Mouse (Mus musculus): Measurements from ENCODE around the gene Ttc13. TPM values are rescaled to one million over a fixed set of nuclear protein-coding genes. Genes with fewer than 3 reads are reported as not detected.
A peak's percentile ranks its signal among the peaks of the same experiment; 100 is the strongest.

Ttc13 gene
- total and polyA plus RNA-seq, 2 experiments: 11.8 to 24.8 TPM

- no peak for DNase-seq (ENCODE audit: extremely low read depth, low read depth, low spot score)
- Histone ChIP-seq H3K27me3 (ENCODE audit: control insufficient read depth, insufficient read depth, low read length) (no peaks in the 10 kb centered on the region), H3K4me1 (ENCODE audit: control insufficient read depth, insufficient read depth, low read length) (peaks cover 17% of the 10 kb centered on the region), H3K79me2 (ENCODE audit: control insufficient read depth, insufficient read depth, low read length) (peaks cover 25% of the 10 kb centered on the region; the same call in 1 of the 2 replicates), H3K4me3 (ENCODE audit: insufficient read depth, low read depth, low read length) (no peak overlapping the region), H3K36me3 (ENCODE audit: control insufficient read depth, insufficient read depth, low read length) (no peaks in the 10 kb centered on the region), H3K9ac (ENCODE audit: low read depth, low read length) (no peak overlapping the region), H3K27ac (replicated peaks; ENCODE audit: insufficient read depth, low read depth, low read length) (no peak overlapping the region)
- 85% methylated on average over 7 of the region's 7 CpGs for WGBS
- TF ChIP-seq CTCF (IDR thresholded peaks at IDR 0.05; ENCODE audit: low read depth, low read length) (no peak), POLR2A (IDR thresholded peaks at IDR 0.05; ENCODE audit: extremely low read depth, insufficient read depth, low read length) (no peak)
Observed at GRCm38 (mm10) chr8:124720133-124720532, 1.6 kb downstream of the Ttc13 start.

DNA sequence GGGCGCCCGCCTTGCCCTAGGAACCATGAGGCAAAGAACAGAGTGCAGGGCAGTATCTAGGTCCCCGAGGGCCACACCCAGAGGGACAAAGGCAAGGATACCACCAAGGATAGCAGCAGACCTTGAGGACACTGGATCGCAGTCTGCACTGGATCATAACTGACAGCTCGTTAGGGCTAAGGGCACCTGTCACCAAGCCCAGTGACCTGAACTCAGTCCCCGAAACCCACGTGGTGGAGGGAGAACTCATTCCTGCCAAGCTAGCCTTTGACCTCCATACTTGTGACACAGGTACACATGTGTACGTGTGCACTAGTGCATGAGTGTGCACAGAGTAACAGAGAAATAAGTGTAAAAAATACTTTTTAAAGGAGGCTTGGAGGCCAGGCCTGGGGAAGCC, 6.0 kb downstream of the Ttc13 start:
- TF ChIP-seq CTCF (IDR thresholded peaks at IDR 0.05; ENCODE audit: low read depth, low read length): no peak
- TF ChIP-seq POLR2A (IDR thresholded peaks at IDR 0.05; ENCODE audit: extremely low read depth, insufficient read depth, low read length): no peak
- peak; percentile 81 for DNase-seq (ENCODE audit: extremely low read depth, low read depth, low spot score)
- 50% methylated on average over 8 of the region's 8 CpGs for WGBS

GRCm38 (mm10) chr8:124713207-124713606, 8.6 kb downstream of the Ttc13 start:
- H3K4me3 ChIP-seq (ENCODE audit: insufficient read depth, low read depth, low read length): no peak overlapping the region
- no peak overlapping the region for H3K9ac ChIP-seq (ENCODE audit: low read depth, low read length)
- no peaks in the 10 kb centered on the region for H3K27me3 ChIP-seq (ENCODE audit: control insufficient read depth, insufficient read depth, low read length)
- H3K4me1 ChIP-seq (ENCODE audit: control insufficient read depth, insufficient read depth, low read length): peaks cover 4% of the 10 kb centered on the region; the same call in 1 of the 2 replicates
- no peaks in the 10 kb centered on the region for H3K79me2 ChIP-seq (ENCODE audit: control insufficient read depth, insufficient read depth, low read length)
- TF ChIP-seq CTCF (IDR thresholded peaks at IDR 0.05; ENCODE audit: low read depth, low read length): no peak
- TF ChIP-seq POLR2A (IDR thresholded peaks at IDR 0.05; ENCODE audit: extremely low read depth, insufficient read depth, low read length): no peak
- no peak for DNase-seq (ENCODE audit: extremely low read depth, low read depth, low spot score)
- H3K36me3 ChIP-seq (ENCODE audit: control insufficient read depth, insufficient read depth, low read length): peaks cover 6% of the 10 kb centered on the region; the same call in 1 of the 2 replicates
- whole genome bisulfite sequencing: 94% methylated on average over 6 of the region's 6 CpGs
- H3K27ac ChIP-seq (replicated peaks; ENCODE audit: insufficient read depth, low read depth, low read length): no peak overlapping the region

More for the DNA sequence above, 6.0 kb downstream of the Ttc13 start:
- Histone ChIP-seq H3K4me1 (ENCODE audit: control insufficient read depth, insufficient read depth, low read length) (peaks cover 7% of the 10 kb centered on the region; the same call in 1 of the 2 replicates), H3K79me2 (ENCODE audit: control insufficient read depth, insufficient read depth, low read length) (peaks cover 8% of the 10 kb centered on the region; the same call in 1 of the 2 replicates), H3K9ac (ENCODE audit: low read depth, low read length) (no peak overlapping the region), H3K27ac (replicated peaks; ENCODE audit: insufficient read depth, low read depth, low read length) (no peak overlapping the region), H3K27me3 (ENCODE audit: control insufficient read depth, insufficient read depth, low read length) (no peaks in the 10 kb centered on the region), H3K36me3 (ENCODE audit: control insufficient read depth, insufficient read depth, low read length) (peaks cover 4% of the 10 kb centered on the region; the same call in 1 of the 2 replicates), H3K4me3 (ENCODE audit: insufficient read depth, low read depth, low read length) (no peak overlapping the region)

- no peaks in the 10 kb centered on the region for H3K27me3 ChIP-seq (ENCODE audit: control insufficient read depth, insufficient read depth, low read length)
- H3K4me3 ChIP-seq (ENCODE audit: insufficient read depth, low read depth, low read length): no peak overlapping the region
- DNase-seq (ENCODE audit: extremely low read depth, low read depth, low spot score): no peak
- TF ChIP-seq CTCF (IDR thresholded peaks at IDR 0.05; ENCODE audit: low read depth, low read length): no peak
- TF ChIP-seq POLR2A (IDR thresholded peaks at IDR 0.05; ENCODE audit: extremely low read depth, insufficient read depth, low read length): no peak
- no peaks in the 10 kb centered on the region for H3K79me2 ChIP-seq (ENCODE audit: control insufficient read depth, insufficient read depth, low read length)
- H3K9ac ChIP-seq (ENCODE audit: low read depth, low read length): no peak overlapping the region
- 99% methylated on average over 8 of the region's 8 CpGs for WGBS
- no peaks in the 10 kb centered on the region for H3K4me1 ChIP-seq (ENCODE audit: control insufficient read depth, insufficient read depth, low read length)
- H3K36me3 ChIP-seq (ENCODE audit: control insufficient read depth, insufficient read depth, low read length): peaks cover 7% of the 10 kb centered on the region; the same call in 1 of the 2 replicates
- no peak overlapping the region for H3K27ac ChIP-seq (replicated peaks; ENCODE audit: insufficient read depth, low read depth, low read length)
Observed at GRCm38 (mm10) chr8:124705823-124706222, 16.0 kb downstream of the Ttc13 start.

DNA sequence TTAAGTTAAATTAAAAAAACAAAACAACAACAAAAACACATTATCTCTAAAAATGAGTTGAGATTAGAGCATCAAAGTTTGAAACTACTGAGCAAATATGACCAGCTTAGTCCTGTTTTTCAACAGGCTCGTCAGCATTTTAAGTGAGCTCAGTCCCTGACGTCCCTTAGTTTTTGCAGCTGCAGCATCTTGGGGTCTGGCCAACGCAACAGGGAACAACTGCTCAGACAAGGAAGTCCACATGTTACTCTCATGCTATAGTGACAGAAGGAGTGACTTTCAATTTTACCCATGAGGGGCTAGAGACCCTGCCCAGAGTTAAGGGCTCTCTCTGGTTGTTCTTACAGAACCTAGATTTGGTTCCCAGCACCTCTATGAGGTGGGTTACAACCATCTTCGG, 17.4 kb downstream of the Ttc13 start:
- TF ChIP-seq POLR2A (IDR thresholded peaks at IDR 0.05; ENCODE audit: extremely low read depth, insufficient read depth, low read length) (no peak), CTCF (IDR thresholded peaks at IDR 0.05; ENCODE audit: low read depth, low read length) (no peak)
- Histone ChIP-seq H3K9ac (ENCODE audit: low read depth, low read length) (no peak overlapping the region), H3K36me3 (ENCODE audit: control insufficient read depth, insufficient read depth, low read length) (peaks cover 8% of the 10 kb centered on the region), H3K27me3 (ENCODE audit: control insufficient read depth, insufficient read depth, low read length) (no peaks in the 10 kb centered on the region), H3K4me3 (ENCODE audit: insufficient read depth, low read depth, low read length) (no peak overlapping the region), H3K4me1 (ENCODE audit: control insufficient read depth, insufficient read depth, low read length) (no peaks in the 10 kb centered on the region), H3K27ac (replicated peaks; ENCODE audit: insufficient read depth, low read depth, low read length) (no peak overlapping the region), H3K79me2 (ENCODE audit: control insufficient read depth, insufficient read depth, low read length) (no peaks in the 10 kb centered on the region)
- 82% methylated on average over 4 of the region's 4 CpGs for WGBS
- DNase-seq (ENCODE audit: extremely low read depth, low read depth, low spot score): no peak

DNA sequence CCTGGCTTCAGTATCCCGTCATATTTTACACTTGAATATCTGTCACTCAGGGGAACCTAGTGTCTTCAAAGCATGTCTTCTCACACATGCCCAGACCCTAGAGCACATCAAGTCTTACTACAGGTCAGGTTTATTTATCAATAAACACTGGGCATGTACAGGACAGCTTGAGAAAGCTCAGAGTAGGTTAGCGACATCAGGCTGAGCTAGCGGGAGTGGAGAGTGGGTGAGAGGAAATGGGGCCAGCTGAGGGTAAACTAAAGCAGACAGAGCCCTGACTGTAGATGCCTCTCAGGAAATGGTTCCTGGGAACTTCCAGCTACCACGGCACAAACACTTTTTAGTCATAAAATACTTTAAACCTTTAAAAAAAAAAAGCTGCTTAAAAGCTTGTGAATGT, 18.3 kb downstream of the Ttc13 start:
- Histone ChIP-seq H3K4me1 (ENCODE audit: control insufficient read depth, insufficient read depth, low read length) (no peaks in the 10 kb centered on the region), H3K27ac (replicated peaks; ENCODE audit: insufficient read depth, low read depth, low read length) (no peak overlapping the region), H3K9ac (ENCODE audit: low read depth, low read length) (no peak overlapping the region), H3K27me3 (ENCODE audit: control insufficient read depth, insufficient read depth, low read length) (no peaks in the 10 kb centered on the region), H3K4me3 (ENCODE audit: insufficient read depth, low read depth, low read length) (no peak overlapping the region), H3K79me2 (ENCODE audit: control insufficient read depth, insufficient read depth, low read length) (no peaks in the 10 kb centered on the region), H3K36me3 (ENCODE audit: control insufficient read depth, insufficient read depth, low read length) (peaks cover 10% of the 10 kb centered on the region)
- no peak for DNase-seq (ENCODE audit: extremely low read depth, low read depth, low spot score)
- TF ChIP-seq POLR2A (IDR thresholded peaks at IDR 0.05; ENCODE audit: extremely low read depth, insufficient read depth, low read length) (no peak), CTCF (IDR thresholded peaks at IDR 0.05; ENCODE audit: low read depth, low read length) (no peak)
- WGBS: 66% methylated on average over 4 of the region's 4 CpGs

Measured in liver, adult 2 months (tissue).